Mouse (Mus musculus): ENCODE measurements around the gene Dync2h1.

Dync2h1 gene

DNA sequence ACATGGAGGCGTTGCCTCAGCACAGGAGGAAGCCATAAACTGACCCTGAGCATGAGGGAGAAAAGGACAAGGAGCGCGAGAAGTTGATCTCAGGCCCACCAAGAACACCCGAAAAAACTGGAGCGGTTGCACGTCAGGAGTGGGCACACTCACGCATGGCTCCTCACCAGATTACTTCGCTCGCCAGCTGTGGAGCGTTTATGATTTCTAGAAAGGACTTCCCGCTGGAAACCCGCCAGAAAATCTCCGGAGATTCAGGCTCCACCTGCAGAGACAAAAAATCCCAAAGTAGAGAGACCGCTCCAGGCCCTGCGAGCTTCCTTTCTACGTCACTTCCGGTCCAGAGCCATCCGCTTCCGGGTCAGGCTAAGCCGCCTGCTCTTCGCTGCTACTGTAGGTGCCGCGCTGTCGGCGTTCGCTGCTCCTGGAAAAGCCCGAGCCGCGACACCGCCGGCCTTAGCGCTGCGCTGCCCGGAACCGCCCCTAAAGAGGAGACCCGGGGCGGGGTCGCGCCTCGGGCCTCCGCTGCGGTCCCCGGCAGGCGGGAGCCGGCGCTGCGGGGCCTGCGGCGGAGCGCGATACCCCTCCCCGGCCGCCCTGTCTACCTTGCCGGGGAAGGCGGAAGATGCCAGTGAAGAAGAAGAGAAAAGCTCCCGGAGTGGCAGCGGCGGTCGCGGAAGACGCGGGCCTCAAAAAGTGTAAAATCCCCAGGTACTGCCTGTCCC is at the start of gene Dync2h1, which contains the start of gene Dcun1d5:
TSS of gene Dync2h1 (minus strand) at position 275 of the 725 bp plus-strand sequence.
TSS of gene Dcun1d5 (plus strand) at position 349 of the 725 bp plus-strand sequence.
- TF ChIP-seq GATA4 (IDR thresholded peaks at IDR 0.05; ENCODE audit: insufficient replicate concordance, low read length) = no peak

DNA sequence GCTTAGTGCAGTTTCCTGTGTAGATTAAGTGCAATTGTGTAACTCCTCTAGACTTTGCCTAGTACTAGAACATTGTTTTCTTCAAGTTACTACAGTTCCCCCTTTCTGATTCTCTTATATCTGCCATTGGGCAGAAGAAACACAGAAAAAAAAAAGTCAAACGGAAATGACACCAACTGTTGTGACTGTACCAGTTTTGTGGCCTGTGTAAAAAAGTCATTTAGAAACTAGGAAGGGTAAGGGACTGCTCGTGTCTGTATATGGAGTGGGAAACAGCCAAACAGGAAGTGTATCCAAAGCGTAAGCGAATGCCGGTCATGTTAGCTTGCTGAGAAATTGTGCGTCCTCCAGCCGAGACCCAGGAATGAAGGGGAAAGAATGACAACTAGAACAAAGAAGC is 37.2 kb upstream of the Dync2h1 start:
- TF ChIP-seq GATA4 (IDR thresholded peaks at IDR 0.05; ENCODE audit: insufficient replicate concordance, low read length) = no peak

DNA sequence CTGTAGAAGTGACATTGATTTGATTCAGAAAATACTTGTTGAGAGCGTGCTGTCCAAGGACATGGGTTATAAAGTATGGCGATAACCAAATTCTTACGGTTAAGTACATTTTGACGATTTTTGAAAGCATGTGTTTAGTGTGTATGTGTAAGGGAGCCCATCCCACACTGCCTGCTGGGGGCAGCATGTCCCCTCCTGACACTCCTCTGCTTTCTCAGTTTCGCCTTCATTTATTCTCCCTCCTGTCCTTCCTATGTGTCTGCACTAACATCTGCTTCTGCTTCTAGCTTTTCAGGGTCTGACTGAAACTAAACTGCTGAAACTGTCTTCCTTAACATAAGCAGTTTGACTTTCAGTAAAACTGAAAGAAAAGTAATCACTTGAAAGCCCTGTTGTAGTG is 36.8 kb upstream of the Dync2h1 start:
- no peak for TF ChIP-seq GATA4 (IDR thresholded peaks at IDR 0.05; ENCODE audit: insufficient replicate concordance, low read length)

DNA sequence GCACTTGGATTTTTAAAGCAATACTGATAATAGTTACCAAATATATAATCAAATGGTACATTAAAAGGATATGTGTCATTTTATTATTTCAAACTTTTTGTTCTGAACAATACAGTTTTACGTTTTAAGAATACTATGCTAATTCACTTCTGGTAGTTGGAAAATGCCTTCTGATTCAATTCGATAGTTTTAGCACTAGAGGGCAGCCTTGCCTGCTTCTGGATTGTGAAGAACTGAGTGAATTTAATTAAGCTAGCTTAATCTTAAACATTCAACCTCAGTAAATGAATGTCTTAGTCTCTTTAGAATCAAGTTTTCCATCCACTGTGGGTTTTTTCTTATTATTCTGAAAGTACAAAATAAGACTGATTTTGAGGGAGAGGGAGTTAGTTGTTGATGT is 32.0 kb upstream of the Dync2h1 start:
- no peak for TF ChIP-seq GATA4 (IDR thresholded peaks at IDR 0.05; ENCODE audit: insufficient replicate concordance, low read length)

DNA sequence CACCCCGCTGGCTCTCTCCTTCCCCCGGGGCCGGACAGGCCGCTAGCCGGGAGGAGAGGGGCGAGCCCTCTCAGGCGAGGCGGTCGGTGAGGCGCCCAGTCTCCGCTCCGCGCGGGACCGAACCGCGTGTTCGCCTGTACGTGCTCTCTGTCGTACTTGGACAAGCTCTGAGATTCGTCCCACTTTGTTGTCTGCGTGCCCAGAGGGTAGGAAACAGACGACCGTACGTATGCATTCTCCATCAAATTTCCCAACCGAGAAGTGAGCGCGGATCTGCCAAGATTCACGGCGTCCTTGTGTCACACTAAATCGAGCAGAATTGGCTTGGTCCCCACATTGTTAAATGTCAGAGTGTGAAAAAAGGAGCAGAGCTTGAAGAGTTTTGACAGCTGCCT is 648 bp upstream of the Dync2h1 start:
- no peak for TF ChIP-seq GATA4 (IDR thresholded peaks at IDR 0.05; ENCODE audit: insufficient replicate concordance, low read length)

DNA sequence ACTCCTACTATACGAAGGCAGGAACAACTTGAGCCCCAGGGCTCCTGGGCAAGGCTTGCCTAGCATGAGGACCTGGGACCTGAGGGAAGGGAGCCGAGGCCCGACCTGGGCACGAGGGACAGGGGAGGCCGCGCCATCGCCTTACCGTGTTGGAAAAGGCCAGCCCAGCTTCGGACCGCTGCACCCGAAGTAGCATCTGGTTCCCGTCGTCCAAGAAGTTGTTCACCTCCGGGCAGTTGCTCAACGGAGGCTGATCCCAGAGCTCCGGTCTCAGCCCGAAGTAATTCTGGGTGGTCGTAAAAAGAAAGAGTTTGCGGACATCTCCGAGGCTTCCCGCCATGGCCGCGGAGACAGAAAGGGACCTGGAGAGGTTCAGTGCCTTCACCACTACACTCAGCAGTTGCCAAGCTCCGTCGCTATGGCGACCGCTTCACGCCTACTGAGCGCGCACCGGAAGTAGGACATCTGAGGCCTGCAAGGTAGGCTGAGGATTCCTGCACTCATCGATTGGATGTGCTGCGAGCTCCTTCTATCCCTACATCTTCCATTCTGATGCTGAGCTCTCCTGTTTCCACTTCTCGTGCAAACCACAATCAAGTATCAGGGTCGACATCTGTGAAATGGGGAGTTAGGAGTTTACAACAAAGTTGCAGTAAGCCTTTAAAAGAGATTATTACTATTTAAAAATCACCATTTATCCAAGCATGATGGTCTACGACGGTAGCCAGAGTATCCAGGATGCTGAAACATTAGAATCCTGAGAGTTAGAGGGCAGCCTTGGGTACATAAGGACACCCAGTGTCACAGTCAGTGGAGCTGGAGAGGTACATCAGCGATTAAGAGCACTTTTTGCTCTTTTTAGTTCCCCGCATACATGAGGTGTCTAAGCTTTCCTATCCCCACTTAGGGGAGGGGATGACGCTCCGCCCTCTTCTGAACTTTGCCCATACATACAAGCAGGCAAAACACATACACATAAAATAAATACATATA is 7.3 kb downstream of the Dync2h1 start:
- no peak for TF ChIP-seq GATA4 (IDR thresholded peaks at IDR 0.05; ENCODE audit: insufficient replicate concordance, low read length)

DNA sequence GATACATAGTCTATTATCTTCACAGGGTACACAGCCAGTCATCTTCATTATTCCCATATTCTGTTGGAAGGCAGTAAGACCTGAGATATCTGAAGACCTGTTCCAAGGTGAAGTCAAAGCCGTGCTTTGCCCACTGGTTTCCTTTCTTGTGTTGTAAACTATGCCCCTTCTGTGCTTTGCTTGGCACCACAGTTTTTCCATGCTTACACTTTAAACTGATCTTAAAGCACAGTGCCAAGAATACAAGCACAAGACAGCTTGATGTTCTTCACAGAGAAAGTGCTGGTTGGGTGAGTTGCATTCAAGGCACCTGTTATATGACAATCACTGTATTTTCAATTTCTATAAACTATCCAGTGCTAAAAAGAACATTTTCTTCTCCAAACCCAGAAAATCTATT is 10.5 kb downstream of the Dync2h1 start:
- TF ChIP-seq GATA4 (IDR thresholded peaks at IDR 0.05; ENCODE audit: insufficient replicate concordance, low read length) = no peak

DNA sequence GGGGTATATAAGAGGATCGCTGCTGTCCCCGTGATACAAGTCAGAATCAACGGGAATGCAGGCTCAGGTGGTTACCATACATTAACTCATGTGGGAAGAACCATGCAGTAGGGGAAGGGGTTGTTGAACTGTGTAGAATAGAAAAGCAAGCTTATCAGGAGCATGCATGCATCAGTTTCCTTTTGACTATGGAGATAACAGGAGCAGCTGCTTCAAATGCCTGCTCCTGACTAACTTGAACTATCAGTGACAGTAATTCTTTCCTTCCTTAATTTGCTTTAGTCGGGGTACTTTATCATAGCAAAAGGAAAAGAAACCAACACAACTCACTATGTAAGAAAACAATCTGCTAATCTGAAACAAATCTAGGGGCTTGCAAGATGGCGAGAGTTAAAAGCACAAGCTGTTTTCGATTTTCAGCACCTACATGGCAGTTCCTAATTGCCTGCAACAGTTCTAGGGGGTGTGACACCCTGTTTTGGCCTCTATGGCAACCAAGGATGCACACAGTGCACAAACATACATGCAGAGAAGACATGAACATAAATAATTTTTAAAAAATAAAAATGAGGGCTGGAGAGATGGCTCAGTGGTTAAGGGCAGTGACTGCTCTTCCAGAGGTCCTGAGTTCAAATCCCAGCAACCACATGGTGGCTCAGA is 16.8 kb downstream of the Dync2h1 start:
- no peak for TF ChIP-seq GATA4 (IDR thresholded peaks at IDR 0.05; ENCODE audit: insufficient replicate concordance, low read length)

DNA sequence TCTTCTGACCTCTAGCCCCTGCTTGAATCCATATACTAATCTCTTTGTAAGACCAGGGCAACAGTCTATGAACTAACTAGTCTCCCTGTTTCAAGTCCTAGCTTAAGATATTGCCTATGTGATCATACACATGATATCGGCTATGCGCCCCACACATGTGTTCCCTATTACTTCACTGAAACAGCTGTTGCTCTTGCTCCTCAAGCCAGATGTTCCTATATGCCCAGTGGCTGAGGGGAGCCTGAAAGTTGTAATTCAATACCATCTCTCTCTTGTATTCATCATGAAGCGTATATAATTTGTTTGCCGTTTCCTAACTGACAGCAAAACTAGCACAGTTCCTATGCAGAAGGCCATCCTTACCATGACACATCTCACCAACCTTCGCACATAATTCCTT is 23.6 kb downstream of the Dync2h1 start:
- no peak for TF ChIP-seq GATA4 (IDR thresholded peaks at IDR 0.05; ENCODE audit: insufficient replicate concordance, low read length)

DNA sequence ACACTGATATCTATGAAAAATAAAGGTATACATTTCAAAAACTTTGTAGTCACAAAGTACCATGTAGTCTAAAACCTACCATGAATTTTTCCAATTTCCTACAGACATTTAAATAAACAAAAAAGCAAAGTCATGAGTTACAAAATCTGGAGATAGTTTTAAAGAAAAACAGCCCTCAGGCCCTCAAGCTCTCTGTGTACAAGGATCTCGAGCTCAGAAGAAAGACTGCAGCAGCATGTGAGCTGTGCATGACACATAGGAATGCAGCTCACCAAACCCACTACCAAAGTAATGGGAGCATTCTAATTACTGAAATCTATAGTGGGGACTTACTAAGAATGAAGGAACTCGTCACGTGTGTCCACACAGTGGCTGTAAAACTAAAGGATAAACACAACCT is 24.5 kb downstream of the Dync2h1 start:
- TF ChIP-seq GATA4 (IDR thresholded peaks at IDR 0.05; ENCODE audit: insufficient replicate concordance, low read length) = no peak

DNA sequence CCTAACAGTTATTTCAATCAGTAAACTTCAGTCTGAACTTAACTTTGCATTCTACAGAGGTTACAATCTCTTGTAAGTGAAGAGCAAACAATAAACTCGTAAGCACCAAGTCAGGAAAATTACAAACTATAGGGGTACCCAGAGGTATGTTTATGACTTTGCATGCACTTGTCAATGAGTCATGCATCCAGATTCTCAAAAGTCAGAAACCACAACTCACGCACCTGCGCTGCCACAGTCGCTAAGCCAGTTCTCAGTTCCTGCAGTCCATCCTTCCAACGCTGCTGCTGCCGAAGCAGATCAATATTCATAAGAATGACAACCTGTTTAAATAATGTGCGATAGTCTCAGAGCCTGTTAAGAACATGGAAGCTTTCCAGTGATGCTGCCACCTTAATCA is 25.6 kb downstream of the Dync2h1 start:
- TF ChIP-seq GATA4 (IDR thresholded peaks at IDR 0.05; ENCODE audit: insufficient replicate concordance, low read length) = no peak

DNA sequence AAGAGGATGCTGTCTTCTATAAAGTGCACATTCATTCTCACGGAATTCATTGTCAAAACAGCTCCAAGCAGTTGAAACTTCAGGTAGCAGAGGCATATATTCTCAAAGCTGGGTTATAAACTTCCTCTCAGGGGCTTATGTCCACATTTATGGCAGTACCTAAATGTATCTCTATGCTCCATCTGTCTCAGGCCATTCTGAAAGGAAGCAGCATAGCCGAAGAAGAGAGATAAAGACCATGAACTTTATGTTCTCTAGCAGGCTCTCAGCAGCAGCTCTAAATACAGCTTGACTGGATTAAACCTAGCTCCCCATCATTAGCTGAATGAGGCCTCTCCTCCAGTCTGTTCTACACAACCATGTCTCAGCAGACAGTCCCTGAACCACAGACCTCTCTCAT is 29.9 kb downstream of the Dync2h1 start:
- no peak for TF ChIP-seq GATA4 (IDR thresholded peaks at IDR 0.05; ENCODE audit: insufficient replicate concordance, low read length)

DNA sequence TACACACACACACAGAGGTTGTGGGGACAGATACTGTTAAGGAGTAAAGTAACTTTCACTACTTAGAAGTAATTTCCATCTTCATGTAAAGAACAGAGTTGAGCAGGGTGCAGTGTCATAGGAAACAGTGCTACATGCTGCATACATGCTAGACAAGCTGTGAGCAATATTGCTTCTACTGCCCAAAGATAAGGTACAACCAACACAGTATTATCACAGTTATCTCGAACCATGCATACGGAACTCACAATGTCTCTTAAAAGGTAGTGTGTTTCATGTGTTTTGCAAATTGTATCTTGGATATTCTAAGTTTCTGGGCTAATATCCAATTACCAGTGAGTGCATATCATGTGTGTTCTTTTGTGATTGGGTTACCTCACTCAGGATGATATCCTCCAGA is 61.4 kb downstream of the Dync2h1 start:
- no peak for TF ChIP-seq GATA4 (IDR thresholded peaks at IDR 0.05; ENCODE audit: insufficient replicate concordance, low read length)

DNA sequence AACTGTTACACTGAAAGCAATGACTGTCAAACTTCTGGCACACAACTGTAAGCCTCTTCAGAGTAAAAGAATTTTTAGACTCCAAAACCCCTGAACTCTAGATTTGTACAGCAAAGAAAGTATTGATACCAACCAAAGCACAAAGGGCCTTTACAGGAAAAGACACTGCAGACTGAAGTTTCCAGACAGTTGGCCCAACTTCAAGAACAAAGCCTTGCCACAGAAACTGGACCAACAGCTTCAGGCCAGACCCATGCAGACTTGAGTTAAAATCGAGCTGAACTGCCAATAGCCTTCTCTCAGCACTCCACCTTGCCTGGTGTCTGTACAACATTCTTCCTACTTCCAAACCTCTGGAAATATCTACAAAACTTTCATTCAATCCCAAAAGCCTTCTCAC is 74.1 kb downstream of the Dync2h1 start:
- TF ChIP-seq GATA4 (IDR thresholded peaks at IDR 0.05; ENCODE audit: insufficient replicate concordance, low read length) = no peak

DNA sequence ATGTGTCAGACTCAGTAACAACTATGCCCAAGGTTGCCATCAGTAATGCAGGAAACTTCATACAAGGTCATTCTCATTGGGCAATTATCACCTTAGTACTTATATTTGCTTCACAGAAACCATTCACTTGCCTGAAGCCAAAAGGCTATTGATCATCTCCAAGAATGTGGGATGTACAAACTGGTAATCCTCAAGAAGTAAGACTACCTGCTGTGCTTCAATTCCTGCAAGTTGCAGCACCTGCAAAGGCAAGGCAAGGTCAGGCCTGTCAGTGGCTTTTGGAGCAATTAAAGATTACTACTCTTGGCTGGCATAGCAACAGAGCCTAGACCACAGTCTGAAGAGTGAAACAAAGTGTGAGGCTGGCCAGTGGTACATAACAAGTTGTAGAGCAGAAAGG is 82.9 kb downstream of the Dync2h1 start:
- TF ChIP-seq GATA4 (IDR thresholded peaks at IDR 0.05; ENCODE audit: insufficient replicate concordance, low read length) = no peak
